Mouse (Mus musculus): ENCODE data around the gene Vwa7.
A peak's percentile ranks its signal among the peaks of the same experiment; 100 is the strongest.

DNA sequence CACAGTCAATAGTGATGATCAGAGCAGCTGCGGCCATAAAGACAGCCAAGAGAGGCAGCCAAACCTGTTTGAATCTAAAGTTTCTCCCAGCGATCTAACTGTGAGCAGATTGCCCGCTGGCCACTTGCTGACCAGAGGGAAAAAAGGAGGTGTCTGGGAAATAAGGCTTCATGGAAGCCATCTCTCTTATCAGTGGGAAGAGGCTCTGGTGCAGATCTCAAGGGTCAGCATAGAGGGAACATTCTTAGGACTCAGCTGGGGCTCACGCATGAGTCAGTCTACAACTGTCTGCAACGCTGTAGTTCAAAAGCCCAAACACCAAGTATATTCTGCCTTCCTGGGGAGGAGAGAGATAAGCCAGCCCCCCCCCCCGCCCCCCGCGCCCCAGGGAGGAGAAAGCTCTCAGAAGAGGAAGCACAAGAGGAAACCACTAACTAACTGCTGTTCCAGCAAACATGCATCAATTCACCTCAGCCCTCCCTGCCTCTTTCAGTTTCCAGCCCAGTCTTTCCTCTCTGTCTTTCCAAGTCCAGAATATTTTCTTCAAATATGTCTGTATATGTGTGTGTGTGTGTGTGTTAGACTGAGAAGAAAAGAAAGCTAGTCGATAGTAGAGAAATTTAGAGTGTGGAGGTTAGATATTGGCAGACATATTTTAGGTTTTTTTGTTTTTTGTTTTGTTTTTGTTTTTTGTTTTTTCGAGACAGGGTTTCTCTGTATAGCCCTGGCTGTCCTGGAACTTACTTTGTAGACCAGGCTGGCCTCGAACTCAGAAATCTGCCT lies 32.0 kb downstream of the Vwa7 start:
- TF ChIP-seq CTCF (IDR thresholded peaks at IDR 0.05; ENCODE audit: borderline replicate concordance, insufficient read depth, low read length) = no peak
- TF ChIP-seq POLR2A (IDR thresholded peaks at IDR 0.05; ENCODE audit: low read depth, low read length) = 0 out of 2 replicates have a peak, but pooled peaks have one; percentile 37
